Mouse (Mus musculus) urinary bladder, postnatal 14 days (tissue): ENCODE results near the gene Edrf1.
A peak's percentile ranks its signal among the peaks of the same experiment; 100 is the strongest.

ENCODE experiments used
- DNase-seq: peaks from one replicate; pipeline ENCODE4 v3.0.0; 2021; ENCODE audit warnings: low spot score

Edrf1 gene

DNA sequence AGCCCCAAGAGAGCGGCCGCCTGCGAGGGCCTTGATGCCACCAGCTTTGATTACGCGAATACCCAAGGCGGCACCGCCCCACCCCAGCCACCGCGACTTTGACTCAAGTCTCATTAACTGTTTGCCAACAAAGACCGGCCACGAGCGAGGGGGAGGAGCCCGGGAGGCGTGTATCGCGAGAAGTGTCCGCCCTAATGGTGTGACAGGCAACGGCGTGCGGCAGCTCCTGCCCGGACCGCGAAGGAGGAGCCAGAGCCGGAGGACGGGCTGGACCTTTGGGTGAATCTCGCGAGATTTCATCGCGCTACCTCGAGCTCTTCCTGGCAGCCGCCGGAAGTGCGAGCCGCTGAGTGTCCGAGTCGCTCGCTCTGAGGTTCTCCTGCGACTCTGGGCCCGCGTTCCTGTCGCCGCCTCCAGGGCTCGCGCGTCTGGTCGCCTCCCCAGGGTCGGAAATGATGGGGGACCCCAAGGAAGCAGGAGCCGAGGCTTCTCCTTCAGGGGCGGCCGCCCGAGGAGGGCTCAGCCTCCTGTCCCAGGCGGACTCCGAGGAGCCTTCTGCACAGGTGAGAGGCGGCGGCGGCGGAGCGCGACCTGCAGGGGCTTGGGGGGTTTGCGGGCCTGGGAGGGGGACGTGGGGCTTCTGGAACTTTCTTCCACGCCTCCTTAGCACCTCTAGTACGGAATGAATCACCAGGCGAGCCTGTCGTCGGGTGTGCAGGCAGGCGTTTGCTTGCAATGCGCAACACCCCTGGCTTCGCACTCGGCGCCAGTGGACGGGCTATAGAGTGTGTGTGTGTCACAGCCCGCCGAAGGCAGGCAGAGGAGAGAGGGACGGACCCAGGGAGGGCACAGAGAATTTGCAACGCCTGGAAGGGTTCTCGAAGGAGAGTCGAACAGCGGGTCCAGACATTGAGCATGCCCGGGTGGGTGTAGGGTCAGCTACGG, at the start of gene Edrf1:
Gene Edrf1, plus strand, starts transcription at position 183 of the 945 bp plus-strand sequence.
- peak; percentile 99 for DNase-seq

DNA sequence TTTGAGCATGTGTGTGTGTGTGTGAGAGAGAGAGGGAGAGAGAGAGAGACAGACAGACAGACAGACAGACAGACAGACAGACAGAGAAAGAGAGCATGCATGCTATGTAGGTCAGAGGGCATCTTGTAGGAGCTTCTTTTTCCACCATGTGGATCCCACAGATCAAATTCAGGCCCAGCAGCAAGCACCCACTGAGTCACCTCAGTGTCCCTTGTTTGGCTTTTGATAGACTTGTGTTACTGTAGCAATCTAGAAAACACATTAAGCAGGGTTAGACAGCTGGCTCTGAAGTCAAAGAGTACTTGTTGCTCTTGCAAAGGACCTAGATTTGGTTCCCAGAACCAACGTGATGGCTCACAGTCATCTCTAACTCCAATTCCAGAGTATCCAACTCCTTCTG, 45.6 kb upstream of the Edrf1 start:
- DNase-seq = no peak

DNA sequence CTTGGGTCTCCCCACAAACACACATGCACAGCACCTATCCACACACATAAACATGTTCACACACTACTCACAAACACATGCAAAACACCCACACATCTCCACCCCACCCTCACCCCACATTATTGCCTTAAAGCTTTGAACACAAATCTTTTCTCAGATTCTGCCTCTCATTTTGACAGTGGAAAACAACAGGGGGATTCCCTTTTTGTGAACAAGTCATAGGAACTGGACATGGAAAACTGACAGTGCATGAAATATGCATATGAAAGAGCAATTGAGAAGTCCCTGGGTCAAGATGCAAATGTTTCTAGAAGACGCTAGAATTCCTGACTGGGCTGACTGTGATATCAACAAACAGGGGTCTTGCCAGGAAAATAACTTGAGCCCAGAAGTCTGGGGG, 36.8 kb upstream of the Edrf1 start:
- DNase-seq = no peak

DNA sequence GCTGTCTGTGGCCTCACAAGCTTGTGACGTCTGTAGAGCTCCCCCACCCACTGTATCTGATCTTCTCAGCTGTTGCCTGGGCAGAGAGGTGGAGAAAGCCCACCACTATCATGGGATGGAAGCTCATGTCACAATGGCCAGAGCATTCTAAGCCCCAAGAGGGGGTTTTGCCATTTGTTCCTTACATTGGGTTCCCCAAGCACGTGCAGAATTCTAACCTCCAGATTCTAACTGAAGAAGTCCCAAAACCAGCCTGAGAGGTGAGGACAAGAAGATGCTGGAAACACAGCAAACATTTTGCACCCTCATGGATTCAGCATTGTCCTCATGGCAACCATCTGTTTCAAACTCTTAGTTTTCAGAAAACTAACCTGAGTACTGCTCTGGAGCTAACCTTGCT, 35.3 kb upstream of the Edrf1 start, which contains the start of gene Tex36:
Gene Tex36, minus strand, starts transcription at position 101 of the 400 bp plus-strand sequence.
- no peak for DNase-seq

DNA sequence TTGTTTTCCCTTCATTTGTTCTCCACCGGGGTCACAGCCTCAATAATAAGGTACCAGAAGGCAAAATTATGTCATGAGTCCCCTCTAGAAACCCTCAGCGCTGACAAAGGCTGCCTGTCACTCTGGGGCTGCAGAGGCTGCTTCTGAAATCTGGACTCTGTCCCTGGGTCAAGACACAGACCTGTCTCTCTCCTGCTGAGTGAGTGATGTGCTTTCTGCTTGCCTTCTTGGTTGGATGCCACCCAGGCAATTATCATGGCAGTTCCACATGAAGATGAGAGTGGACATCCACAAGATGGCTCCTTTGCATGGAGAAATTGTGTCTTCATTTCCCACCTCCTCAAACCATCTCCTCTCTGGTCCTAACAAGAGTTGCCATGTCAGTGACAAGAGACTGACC, 34.2 kb upstream of the Edrf1 start:
- no peak for DNase-seq

DNA sequence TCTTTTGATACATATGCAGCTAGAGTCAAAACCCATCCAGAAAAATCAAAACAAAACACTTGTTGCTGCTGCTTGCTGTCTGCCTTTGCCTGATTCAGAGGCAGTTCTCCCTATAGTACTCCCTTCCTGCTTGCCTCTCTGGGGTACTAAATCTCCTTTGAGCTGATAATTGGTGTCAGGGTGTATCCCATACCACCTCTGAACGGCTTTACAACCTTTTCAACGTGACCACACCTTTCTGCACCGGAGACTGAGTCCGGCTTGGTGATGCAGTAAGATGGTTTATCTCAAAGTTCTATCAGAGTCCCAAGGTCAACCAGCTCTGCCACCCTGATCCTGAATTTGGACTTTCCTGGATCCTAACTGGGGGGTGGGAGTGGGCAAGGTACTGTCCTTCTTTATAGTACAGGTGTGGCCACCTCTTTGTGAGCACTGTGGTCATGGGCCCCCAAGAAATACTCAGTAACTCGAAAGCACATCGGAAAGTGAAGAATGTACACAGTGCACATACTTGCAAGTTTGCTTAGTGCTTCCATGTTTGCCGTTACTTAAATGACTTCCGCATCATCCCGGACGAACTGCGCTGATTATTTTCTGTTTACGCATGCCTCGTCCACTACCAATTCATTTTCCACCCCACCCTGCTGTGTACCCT, 32.8 kb upstream of the Edrf1 start:
- DNase-seq = no peak

DNA sequence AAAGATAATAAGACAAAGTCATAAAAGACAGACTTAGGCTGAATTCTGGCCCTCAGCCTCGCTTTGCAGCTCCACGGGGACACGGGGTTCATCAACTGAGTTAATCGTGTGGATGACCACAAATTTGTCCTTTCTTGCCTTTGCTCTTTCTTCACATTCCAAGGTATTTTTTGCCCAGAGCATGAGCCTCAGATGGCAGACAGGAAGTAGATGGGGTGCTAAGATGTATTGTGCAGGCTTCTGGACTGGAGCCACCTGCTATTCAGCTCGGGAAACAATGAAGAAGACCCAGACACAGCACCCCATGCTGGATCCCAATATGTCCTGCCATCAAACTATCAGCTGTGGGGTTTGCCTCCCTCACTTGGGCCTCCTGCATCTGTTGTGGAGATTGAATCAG, 30.0 kb upstream of the Edrf1 start:
- DNase-seq = no peak

DNA sequence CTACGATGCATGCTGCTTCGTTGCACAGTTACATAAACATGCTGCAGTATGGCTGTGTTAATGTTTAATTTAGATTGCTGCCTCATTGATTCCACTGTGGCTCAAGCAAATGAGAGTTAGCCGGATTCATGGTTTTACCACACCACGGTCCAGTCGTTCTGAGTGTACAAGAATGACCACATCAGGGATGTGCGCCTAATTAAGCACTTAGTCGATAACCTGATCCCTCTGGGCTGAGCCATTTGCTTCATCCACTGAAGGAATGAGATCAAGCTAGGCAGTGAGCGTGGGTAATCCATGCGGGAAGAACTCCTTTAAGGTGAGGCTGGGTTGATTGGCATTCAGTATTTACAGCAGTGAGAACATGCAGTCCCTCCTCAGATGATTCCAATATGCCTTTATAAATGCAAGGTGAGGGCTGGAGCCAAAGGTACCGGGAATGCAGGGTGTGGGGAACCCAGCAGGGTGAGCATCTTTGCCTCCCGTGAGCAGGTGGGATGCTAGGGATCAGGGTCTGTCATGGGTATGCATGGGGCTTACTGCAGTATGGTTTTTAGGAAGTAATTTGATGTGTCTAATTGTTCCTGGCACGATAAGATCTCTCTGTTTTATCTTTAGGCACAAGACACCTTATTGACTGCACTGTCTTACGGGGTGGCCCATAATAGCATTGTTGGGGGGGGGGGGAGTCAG, 29.3 kb upstream of the Edrf1 start:
- DNase-seq = no peak

DNA sequence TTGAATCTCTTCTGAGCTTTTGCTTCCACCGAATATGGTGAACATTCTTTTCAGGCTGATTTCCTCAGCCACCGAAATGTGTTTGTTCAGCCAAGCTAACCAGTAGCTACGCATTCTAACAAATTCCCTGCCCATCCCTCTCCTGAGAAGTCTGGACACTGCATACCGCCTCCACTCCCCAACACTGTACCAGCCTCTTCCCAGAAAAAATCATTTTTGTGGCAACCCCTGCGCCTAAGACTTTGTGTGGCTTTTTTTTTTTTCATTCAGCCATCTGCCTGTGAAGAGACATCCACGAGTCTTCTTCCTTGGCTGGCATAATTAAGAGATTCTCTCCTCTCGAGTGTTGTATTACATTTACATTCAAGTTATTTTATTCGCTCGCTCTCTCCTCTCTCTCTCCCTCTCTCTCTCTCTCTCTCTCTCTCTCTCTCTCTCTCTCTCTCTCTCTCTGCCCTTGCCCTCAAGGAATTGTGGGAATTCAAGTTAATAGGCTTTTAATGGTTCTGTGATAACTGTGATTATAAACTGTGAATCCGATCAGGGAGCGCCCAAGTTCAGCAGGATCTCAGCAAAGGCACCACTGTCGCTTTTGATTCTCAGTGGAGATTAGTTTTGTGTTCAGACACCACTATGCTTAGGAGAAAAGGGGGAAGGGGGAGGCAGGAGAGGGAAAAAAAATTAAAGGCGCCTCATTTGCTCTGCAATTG, 28.6 kb upstream of the Edrf1 start:
- DNase-seq = no peak

DNA sequence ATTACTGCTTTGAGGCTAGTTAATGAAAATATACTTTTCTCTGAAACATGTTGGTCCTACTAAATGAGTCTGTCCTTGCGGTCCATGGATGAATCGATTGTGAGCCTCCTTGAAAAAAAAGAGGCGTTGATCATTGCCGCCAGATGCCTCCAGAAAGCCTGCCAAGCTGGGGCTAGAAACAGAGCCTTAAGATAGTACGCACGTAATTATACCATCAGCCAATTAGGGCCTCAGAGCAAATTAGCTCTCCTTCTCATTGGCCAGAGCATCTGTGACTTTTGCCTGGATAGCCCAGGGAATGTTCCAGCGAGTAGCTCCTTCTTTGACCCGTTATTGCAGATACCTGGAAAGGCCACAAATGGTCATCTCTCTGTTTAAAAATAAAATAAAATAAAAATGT, 27.8 kb upstream of the Edrf1 start:
- DNase-seq = no peak

DNA sequence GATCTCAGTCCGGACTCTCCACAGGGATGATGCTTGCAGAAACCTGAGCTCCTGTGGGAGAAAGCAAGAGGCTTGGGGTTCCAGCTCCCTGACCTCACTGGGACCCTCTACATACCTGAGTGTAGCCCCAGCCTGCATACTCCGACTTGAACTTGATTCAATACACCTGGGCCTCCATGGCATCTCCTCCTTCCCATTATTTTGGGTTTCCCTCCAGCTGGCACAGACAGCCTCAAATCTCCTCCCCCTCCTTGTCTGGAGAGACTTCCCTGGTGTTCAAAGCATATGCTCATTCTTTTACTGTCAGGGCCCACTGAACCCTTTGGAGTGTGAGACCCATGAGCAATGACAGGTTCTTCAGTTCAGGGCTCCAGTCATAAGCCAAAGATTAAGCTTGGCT, 24.4 kb upstream of the Edrf1 start:
- DNase-seq = no peak

DNA sequence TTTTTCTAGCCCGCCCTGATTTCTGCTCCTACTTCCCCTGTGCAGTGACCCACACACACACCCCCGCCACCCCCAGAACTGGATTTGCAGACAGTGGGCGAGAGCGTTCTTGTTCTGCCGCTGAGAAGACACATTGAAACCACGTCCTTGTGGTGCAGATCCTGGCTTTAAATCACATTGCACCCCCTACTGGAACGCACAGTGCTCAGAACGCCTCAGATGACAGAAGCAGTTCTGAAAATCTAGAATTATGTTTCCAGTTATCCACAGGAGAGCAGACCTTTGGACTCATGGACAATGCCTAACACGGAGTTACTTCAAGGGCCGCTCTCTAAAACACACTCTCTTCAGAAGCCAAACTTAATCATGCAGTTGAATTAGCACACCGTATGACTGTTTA, 16.6 kb upstream of the Edrf1 start:
- no peak for DNase-seq

DNA sequence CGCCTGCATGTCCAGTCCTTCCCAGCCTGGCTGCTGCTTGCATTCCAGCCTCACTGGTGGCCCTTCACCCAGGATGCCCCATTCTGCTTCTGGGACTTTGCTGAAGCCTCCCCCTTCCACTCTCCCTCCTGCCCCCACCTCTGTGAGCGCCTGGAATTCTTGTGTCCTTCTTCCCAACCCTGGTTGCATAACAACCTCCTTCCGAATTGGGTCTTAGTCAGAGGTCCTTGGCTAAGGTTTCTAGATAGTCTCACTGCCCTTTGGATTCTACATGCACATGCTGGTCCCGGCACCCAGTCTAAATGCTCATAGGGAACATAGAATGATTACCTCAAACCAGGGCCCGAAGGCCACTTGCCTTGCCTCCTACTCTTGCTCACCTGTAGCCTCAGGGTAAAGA, 14.1 kb upstream of the Edrf1 start:
- DNase-seq = no peak

DNA sequence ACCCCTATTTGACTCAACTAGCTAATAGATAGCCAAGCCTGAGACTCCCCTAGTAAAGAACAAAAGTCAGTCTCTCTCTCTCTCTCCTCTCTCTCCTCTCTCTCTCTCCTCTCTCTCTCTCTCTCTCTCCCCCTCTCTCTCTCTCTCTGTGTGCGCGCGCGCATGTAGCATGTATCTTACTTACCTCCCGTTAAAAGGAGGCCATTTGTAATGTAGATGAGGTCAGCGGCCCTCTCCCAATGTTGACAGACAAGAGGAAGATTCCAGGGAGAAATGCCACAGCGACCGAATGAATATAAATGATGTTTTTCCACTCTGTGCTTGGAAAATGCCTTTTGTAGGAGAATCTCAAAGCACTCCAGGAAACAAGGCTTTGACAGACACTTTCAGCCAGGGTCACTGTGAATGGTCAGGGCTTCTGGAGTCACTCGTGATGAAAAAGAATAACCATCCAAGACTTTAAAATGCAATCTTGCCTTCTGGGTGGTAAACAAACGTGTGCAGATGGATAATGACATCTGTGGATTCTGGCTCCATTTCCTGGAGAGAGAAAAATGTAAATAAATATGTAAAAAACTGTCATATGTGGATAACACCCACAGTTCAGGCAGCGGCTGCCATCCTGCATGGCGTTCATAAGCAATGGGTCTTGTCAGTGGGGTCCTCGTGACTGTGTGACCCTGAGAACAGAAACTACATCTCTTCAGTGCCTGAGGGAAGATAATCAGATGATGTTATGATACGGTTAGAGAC, 10.0 kb upstream of the Edrf1 start:
- DNase-seq = no peak

DNA sequence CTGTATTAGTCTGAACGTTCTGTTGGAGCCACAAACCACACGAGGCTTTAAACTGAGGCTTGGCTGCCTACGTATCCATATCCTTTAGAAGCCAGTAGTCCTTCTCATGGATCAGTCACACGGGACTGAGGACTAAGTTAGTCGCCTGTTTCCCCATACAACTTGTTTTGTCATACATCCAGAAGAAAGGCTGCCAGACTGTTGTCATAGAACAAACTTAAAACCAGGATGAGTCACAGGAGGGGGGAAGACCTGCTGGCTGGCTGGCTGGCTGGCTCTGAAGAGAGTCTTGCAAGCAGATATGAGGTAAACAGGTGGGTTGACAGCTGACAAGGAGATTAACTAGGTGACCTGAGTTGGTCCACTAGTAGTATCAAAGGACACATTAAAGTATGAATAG, 6.5 kb upstream of the Edrf1 start:
- DNase-seq = no peak

DNA sequence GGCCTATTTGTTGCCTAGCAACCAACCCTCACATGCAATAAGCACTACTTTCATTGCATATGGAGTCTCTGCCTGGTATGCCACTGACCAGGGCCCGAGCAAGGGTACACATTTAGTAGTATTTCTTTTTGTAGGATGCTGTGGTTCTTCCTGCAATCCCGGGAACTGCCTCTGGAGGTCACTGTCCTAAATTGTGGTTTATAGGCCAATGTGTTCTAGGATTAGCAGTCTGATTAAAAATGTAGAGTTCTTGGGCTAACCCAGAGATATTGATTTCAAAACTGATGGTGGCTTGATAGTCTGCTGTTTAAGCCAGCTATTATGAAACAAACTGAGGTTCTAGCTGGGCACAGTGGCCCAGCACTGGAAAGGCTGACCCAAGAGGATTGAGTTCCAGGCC, 4.9 kb upstream of the Edrf1 start:
- peak; percentile 58 for DNase-seq

DNA sequence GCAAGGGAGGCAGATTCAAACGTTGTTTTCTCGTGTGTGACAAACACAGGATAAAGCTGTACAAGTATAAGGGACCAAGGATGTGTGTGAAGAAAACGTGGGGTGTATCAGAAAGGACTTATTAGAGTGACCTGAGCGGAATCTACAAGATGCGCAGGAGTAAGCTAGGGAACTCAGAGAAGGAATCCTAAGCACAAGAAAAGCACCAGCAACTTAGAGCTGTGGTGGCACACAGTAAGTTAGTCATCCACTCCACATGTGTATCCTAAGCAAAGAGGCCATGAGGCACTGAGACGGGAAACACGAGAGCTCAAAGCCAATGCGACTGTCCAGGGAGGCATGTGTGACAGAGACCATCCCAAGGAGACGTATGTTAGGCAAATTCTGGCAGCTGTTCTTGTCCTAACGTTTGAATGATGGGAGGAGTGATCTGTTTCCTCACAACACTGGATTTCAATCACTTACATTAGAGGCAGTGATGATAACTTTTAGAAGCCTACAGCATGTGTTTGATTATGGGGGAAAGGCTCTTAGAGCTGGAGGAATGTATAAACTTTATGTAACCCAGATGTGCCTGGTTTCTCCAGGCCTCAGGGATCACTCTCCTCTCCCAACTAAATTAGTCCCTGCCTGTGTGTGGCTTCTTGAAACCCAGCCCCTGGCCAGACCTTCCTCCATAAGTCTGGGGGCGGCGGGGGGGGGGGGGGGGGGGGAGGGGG, 2.3 kb upstream of the Edrf1 start:
- no peak for DNase-seq

DNA sequence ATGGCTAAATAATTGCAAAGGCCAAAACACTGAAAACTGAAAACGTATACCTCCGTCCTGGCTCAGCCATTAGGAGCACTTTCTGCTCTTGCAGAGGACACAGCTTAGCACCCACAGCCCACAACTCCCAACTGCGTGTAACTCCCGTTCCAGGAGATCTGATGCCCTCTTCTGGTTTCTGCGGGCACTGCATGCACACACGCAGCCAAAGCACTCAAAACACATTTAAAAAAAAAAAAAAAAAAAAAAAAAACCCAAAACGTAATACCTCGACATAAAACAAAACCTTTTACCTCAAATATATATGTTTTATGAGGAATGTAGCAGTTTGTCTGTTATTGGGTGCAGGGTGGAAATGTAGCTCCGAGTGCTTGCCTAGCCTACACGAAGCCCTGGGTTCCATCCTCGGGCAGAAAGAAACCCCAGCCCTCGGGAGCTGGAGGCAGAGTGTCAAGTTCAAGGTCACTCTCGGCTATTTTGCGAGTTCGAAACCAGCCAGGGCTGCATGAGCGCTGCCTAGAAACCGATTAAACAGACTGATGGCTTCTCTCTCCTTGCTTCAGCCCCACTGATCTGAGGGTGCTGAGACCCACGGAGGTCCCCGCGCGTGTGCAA, 498 bp upstream of the Edrf1 start:
- DNase-seq = peak; percentile 91

DNA sequence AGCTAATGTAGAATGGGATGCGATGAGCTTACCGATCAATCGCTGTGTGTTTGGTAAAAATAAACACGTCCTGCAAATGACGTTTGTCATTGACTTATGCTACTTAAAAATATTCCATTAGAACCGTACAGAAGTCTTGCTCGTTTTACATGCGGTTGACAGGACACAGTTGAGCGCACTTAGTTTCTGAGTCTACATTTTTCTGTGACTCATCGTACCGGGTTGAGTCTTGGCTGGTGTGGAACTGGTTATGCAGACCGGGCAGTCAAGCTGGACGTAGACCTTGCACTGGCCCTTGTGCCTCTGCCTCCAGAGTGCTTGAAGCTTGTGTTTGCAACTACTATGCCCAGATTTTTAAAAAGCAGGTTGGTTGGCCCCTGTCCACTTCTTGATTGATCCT, 963 bp downstream of the Edrf1 start:
- peak; percentile 42 for DNase-seq

DNA sequence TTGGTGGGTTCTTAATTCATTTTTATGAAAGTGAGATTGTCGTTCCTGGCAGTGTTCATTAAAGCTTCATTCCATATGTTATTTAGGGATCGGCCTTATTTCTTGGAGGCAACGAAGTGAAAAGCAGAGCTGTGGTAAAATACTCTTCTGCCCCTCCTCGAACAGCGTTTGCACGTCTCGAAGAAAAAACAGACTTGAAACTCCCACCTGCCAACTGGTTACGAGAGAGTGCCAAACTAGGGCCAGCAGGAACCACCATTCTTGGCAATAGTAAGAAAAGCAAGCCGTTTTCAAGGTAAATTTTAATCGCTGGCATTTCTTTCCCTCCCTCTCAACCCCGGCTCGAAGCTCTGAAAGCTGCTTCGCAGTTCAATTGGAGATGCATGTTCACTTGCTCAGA, 1.5 kb downstream of the Edrf1 start:
- DNase-seq = no peak
